Mouse (Mus musculus): Measurements from ENCODE around the gene Hnrnpab.

- TF ChIP-seq CTCF (IDR thresholded peaks at IDR 0.05; ENCODE audit: low read depth, low read length) (no peak), TAL1 (conservative IDR thresholded peaks at IDR 0.05; ENCODE audit: low read depth, low read length) (no peak)
These were observed 40.4 kb upstream of the Hnrnpab start for GRCm38 (mm10) chr11:51646751-51647667.

All from G1E (cell line).